Mouse (Mus musculus) intestine, embryonic 16.5 days (tissue): ENCODE measurements around the gene Son. TPM values are rescaled to one million over a fixed set of nuclear protein-coding genes. Genes with fewer than 3 reads are reported as not detected.
A peak's percentile ranks its signal among the peaks of the same experiment; 100 is the strongest.

Experiments used
- ATAC-seq: fragments of 200-750 bp; cut with Nextera tagmentation; 2 replicates; pipeline ENCODE4 v1.8.0; 2017; ENCODE audit warnings: moderate TSS enrichment, moderate library complexity
- H3K27ac ChIP-seq: fragments of 300-500 bp; sonication (generic); 2 replicates; pipeline ENCODE4 v1.5.1; 2014; ENCODE audit warnings: mild to moderate bottlenecking, low read length
- H3K27me3 ChIP-seq: fragments of 300-500 bp; sonication (generic); replicated peaks from 2 replicates; pipeline ENCODE4 v1.6.1; 2014; ENCODE audit warnings: low read length, control low read depth, mixed read lengths; ENCODE audit not compliant: control insufficient read depth, insufficient read depth
- H3K36me3 ChIP-seq: fragments of 300-500 bp; sonication (generic); 2 replicates; pipeline ENCODE4 v1.6.1; 2014; ENCODE audit warnings: low read length, control low read depth; ENCODE audit not compliant: control insufficient read depth, insufficient read depth
- H3K4me1 ChIP-seq: fragments of 300-500 bp; sonication (generic); 2 replicates; pipeline ENCODE4 v1.6.1; 2014; ENCODE audit warnings: low read length, control low read depth, mixed read lengths; ENCODE audit not compliant: control insufficient read depth, insufficient read depth
- H3K4me2 ChIP-seq: fragments of 300-500 bp; sonication (generic); 2 replicates; pipeline ENCODE4 v1.6.1; 2014; ENCODE audit warnings: low read depth, low read length, control low read depth
- H3K4me3 ChIP-seq: fragments of 300-500 bp; sonication (generic); 2 replicates; pipeline ENCODE4 v1.5.1; 2014; ENCODE audit warnings: mild to moderate bottlenecking, low read length
- H3K9ac ChIP-seq: fragments of 300-500 bp; sonication (generic); 2 replicates; pipeline ENCODE4 v1.6.1; 2014; ENCODE audit warnings: low read depth, low read length
- H3K9me3 ChIP-seq: fragments of 300-500 bp; sonication (generic); 2 replicates; pipeline ENCODE4 v1.6.1; 2016; ENCODE audit warnings: low read length, control low read depth; ENCODE audit not compliant: control insufficient read depth
- WGBS: fragments of 180-500 bp; shearing (Covaris S2); extraction: QIAGEN DNeasy Blood & Tissue Kit; methylation state at CpG from one replicate; pipeline ENCODE4 v1.1.7; 2014; 5-methylcytosine and 5-hydroxymethylcytosine counted together
- polyA plus RNA-seq: library from polyadenylated mRNA; unstranded; fragments of >200 nt; fragmentation: Nextera tagmentation; extraction: Ambion mirVana; gene quantifications from 2 replicates; pipeline ENCODE4 v1.2.1, GENCODE M21; 2015

Son gene
- polyA plus RNA-seq, 1 experiment from 2014 or later = 76.6 TPM

- no peak overlapping the region for H3K9ac ChIP-seq
- no peak overlapping the region for H3K4me2 ChIP-seq
- no peak overlapping the region for H3K4me3 ChIP-seq
- H3K4me1 ChIP-seq = no peaks in the 10 kb centered on the region
- peaks cover 52% of the 10 kb centered on the region for H3K36me3 ChIP-seq
- ATAC-seq = no peak
- 76% methylated on average over 1 of the region's 1 CpGs for WGBS
- no peak overlapping the region for H3K27ac ChIP-seq
- no peaks in the 10 kb centered on the region for H3K27me3 ChIP-seq
- H3K9me3 ChIP-seq = no peaks in the 10 kb centered on the region
Observed at GRCm38 (mm10) chr16:91661397-91661796, 14.1 kb downstream of the Son start.

DNA sequence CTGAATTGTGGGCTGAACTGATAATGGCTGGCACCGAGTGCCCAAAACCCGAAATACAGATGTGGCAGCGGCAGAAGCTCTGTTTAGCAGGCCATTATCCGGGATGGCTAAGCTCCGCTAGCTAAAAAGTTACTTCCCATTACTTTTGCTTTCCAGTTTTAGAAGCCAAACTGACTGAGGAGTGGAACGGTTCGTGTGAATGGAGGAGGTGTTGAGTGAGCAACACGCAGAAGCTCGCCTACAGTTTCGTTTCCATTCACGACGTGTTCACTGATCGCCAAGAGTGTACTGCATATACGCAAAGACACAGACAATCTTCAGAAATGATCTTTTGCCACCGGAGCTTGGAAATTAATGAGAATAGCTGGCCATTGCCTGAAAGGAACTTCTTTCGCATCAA is 15.0 kb downstream of the Son start:
- no peaks in the 10 kb centered on the region for H3K4me1 ChIP-seq
- H3K27me3 ChIP-seq = no peaks in the 10 kb centered on the region
- WGBS = 94% methylated on average over 16 of the region's 16 CpGs
- H3K36me3 ChIP-seq = peaks cover 46% of the 10 kb centered on the region
- no peak overlapping the region for H3K27ac ChIP-seq
- no peak overlapping the region for H3K4me3 ChIP-seq
- H3K9me3 ChIP-seq = no peaks in the 10 kb centered on the region
- ATAC-seq = no peak
- no peak overlapping the region for H3K9ac ChIP-seq
- H3K4me2 ChIP-seq = no peak overlapping the region

DNA sequence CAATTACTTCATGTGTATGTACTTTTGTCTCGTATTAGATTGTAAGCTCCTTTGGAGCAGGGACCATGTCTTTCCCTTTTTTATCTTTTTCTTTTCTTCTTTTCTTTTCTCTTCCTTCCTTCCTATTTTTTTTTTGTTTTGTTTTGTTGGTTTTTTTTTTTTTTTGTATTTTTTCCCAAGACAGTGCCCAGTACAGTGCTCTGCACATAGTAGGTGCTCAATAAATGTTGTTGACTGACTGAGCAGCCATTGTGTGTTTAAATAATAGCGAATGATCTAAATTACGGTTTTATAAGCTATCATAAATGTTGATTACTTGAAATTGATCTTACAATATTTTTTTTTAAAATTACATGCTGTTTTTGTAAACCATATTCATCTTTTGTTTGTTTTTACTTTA is 16.5 kb downstream of the Son start:
- Histone ChIP-seq H3K27me3 (no peaks in the 10 kb centered on the region), H3K36me3 (peaks cover 33% of the 10 kb centered on the region), H3K4me1 (no peaks in the 10 kb centered on the region), H3K9ac (no peak overlapping the region), H3K4me3 (no peak overlapping the region), H3K27ac (no peak overlapping the region), H3K4me2 (no peak overlapping the region), H3K9me3 (no peaks in the 10 kb centered on the region)
- WGBS = 97% methylated on average over 3 of the region's 3 CpGs
- no peak for ATAC-seq

- no peak for ATAC-seq
- H3K4me3 ChIP-seq = no peak overlapping the region
- H3K36me3 ChIP-seq = peaks cover 20% of the 10 kb centered on the region
- no peaks in the 10 kb centered on the region for H3K4me1 ChIP-seq
- 73% methylated on average over 4 of the region's 4 CpGs for WGBS
- H3K9ac ChIP-seq = no peak overlapping the region
- no peak overlapping the region for H3K27ac ChIP-seq
- no peaks in the 10 kb centered on the region for H3K27me3 ChIP-seq
- no peak overlapping the region for H3K4me2 ChIP-seq
- H3K9me3 ChIP-seq = no peaks in the 10 kb centered on the region
Observed at GRCm38 (mm10) chr16:91674500-91674899, 27.2 kb downstream of the Son start.

- no peaks in the 10 kb centered on the region for H3K4me1 ChIP-seq
- no peaks in the 10 kb centered on the region for H3K9me3 ChIP-seq
- peak; percentile 97 for ATAC-seq
- no peak overlapping the region for H3K4me2 ChIP-seq
- no peaks in the 10 kb centered on the region for H3K27me3 ChIP-seq
- no peak overlapping the region for H3K9ac ChIP-seq
- no peak overlapping the region for H3K27ac ChIP-seq
- H3K36me3 ChIP-seq = peaks cover 27% of the 10 kb centered on the region
- 69% methylated on average over 5 of the region's 5 CpGs for WGBS
- H3K4me3 ChIP-seq = no peak overlapping the region
Observed at GRCm38 (mm10) chr16:91678147-91678911, 31.0 kb downstream of the Son start.

DNA sequence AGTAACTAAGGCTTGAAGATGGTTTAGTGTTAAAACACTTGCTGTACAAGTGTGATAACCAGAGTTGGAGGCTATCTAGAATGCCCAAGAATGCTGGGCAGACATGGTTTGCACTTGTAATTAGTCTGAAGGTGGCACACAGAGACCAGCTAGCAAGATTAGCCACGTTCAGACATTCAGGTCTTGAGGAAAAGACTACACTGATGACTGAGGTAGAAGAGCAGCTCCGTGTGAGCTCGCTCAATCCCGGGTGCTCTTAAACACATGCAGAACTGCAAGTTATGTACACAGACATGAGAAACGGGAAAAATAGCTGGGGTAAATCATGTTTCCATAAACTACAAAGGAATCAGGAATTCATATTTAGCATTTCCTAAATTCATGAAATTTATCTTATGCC is 33.4 kb downstream of the Son start:
- 75% methylated on average over 5 of the region's 5 CpGs for WGBS
- Histone ChIP-seq H3K27me3 (no peaks in the 10 kb centered on the region), H3K27ac (no peak overlapping the region), H3K36me3 (peaks cover 26% of the 10 kb centered on the region), H3K4me2 (no peak overlapping the region), H3K9ac (no peak overlapping the region), H3K4me3 (no peak overlapping the region), H3K9me3 (no peaks in the 10 kb centered on the region), H3K4me1 (no peaks in the 10 kb centered on the region)
- no peak for ATAC-seq

DNA sequence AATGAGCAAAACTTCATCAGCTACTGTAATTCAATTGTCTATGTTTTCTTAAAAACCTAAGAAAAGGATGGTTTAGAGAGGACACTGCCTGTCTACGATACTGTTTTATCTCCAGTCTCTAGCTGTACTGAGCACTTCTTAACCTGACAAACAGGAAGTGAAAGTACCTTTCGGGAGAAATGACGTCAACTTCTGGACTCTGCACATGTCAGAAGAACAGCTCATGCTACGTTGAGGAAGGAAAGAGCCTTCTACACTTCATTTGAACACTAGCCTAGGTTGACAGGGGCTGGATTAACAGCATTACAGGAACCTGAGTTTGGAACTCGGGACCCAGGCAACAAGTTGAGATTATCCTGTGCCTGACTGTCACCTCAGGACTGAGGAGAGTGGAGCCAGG is 38.2 kb downstream of the Son start:
- Histone ChIP-seq H3K27me3 (no peaks in the 10 kb centered on the region), H3K36me3 (peaks cover 7% of the 10 kb centered on the region), H3K4me1 (peaks cover 7% of the 10 kb centered on the region), H3K4me3 (no peak overlapping the region), H3K9ac (no peak overlapping the region), H3K4me2 (no peak overlapping the region), H3K9me3 (no peaks in the 10 kb centered on the region), H3K27ac (no peak overlapping the region)
- WGBS = 71% methylated on average over 5 of the region's 5 CpGs
- ATAC-seq = no peak

GRCm38 (mm10) chr16:91686369-91686768 is 39.1 kb downstream of the Son start:
- no peak for ATAC-seq
- Histone ChIP-seq H3K27me3 (no peaks in the 10 kb centered on the region), H3K27ac (no peak overlapping the region), H3K4me3 (no peak overlapping the region), H3K36me3 (peaks cover 6% of the 10 kb centered on the region), H3K4me1 (peaks cover 7% of the 10 kb centered on the region), H3K9ac (no peak overlapping the region), H3K4me2 (no peak overlapping the region), H3K9me3 (no peaks in the 10 kb centered on the region)
- 76% methylated on average over 5 of the region's 5 CpGs for WGBS

GRCm38 (mm10) chr16:91688023-91688618 is 40.8 kb downstream of the Son start:
- Histone ChIP-seq H3K9ac (peak overlapping the region; percentile 91), H3K27me3 (no peaks in the 10 kb centered on the region), H3K4me1 (peaks cover 7% of the 10 kb centered on the region), H3K36me3 (peaks cover 3% of the 10 kb centered on the region; the same call in 1 of the 2 replicates), H3K27ac (peak overlapping the region; percentile 59), H3K9me3 (no peaks in the 10 kb centered on the region), H3K4me3 (peak overlapping the region; percentile 90), H3K4me2 (peak overlapping the region; percentile 97)
- 1% methylated on average over 51 of the region's 51 CpGs for WGBS
- peak; percentile 58 for ATAC-seq
